Mouse (Mus musculus): ENCODE data around the gene Hmgb2.

- TF ChIP-seq CTCF (IDR thresholded peaks at IDR 0.05; ENCODE audit: insufficient read depth, low read length) (no peak), POLR2A (IDR thresholded peaks at IDR 0.05; ENCODE audit: borderline replicate concordance, extremely low read depth, low read depth, low read length) (no peak)
Measured at GRCm38 (mm10) chr8:57536167-57536566, 24.5 kb downstream of the Hmgb2 start.

Measured in lung, adult 2 months (tissue).